ENCODE assay signal across 9 mouse cellular contexts in the genomic region with DNA sequence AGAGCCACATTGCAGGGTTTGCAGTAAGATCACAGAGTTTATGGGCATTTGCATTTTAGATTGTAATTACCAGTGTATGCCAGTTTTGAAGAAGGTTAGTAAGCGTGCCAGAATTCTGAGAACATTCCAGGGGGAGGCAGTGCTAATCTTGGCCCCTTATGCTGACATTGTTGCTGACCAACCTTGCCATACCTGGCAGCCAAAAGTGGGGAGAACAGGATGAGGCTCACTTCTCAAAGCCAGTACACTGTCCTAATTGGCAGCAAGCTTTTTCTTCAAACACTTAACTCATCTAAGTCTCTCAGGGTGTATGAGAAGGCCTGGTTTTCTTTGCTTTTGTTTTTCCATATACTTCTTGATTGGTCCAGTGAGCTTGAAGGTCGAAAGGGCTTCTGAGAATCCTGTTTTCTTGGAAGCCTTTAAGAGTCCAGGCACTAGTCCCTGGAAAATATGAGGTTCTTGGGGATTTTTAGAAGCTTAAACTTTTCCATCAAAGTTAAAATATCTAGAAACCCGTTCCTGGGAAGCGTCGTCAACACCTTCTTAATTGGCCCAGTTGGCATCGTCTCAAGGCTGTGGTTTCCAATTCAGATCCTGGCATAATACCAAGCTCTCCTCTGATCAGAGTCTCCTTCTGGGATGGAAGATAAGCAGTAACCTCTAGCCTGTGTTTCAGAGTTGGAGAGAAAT.
DNase-seq lines count a peak whose midpoint lies in the region; ATAC-seq and TF ChIP-seq lines count a peak whose summit lies in the region.
"Had no signal": no experiment of that assay in that cellular context is flagged by ENCODE, and none has a peak within 500 bp of the region (broad histone marks: within the 10 kb centered on the region; RNA-seq: fewer than 3 reads in every experiment).

No protein-coding gene starts in this region.

- H3K27me3 ChIP-seq in heart, embryonic 12.5 days (replicated peaks) = no peaks in the 10 kb centered on the region
- H3K27me3 ChIP-seq: hindbrain, embryonic 15.5 days had no signal

- peak; percentile 20 to 27 for DNase-seq in cerebellum, postnatal 14 days
- DNase-seq in cerebellum, adult 9-11 months = no peak
- peak; percentile 75 for DNase-seq in MEL-GATA-1-ER (ENCODE audit: extremely low read depth, low read depth)
- peak; percentile 39 for DNase-seq in large intestine, adult 2 months (ENCODE audit: low read depth, low spot score)
- no peak for DNase-seq in right cerebral cortex, adult 18-20 months
- no peak for DNase-seq in thymus, postnatal 25 days
- DNase-seq in left cerebral cortex, adult 2 months (ENCODE audit: extremely low spot score in 1 of 2, low spot score in 2 of 2) = no peak

- TF ChIP-seq CTCF in left cerebral cortex, adult 2 months (IDR thresholded peaks at IDR 0.05) = no peak

- peak; percentile 78 for ATAC-seq in heart, embryonic 12.5 days (ENCODE audit: insufficient number of reproducible peaks, low FRiP score)

- no peaks in the 10 kb centered on the region for H3K36me3 ChIP-seq in heart, embryonic 12.5 days
- H3K36me3 ChIP-seq: hindbrain, embryonic 15.5 days had no signal

- intact Hi-C loops in left cerebral cortex, adult 2 months (cut with DNase I) = no loop called here

- 0 out of 2 replicates have a peak overlapping the region, but pooled peaks have one; percentile 11 for H3K4me2 ChIP-seq in heart, embryonic 12.5 days
- H3K4me2 ChIP-seq: hindbrain, embryonic 15.5 days had no signal

- no peak overlapping the region for H3K4me3 ChIP-seq in heart, embryonic 12.5 days
- no peak overlapping the region for H3K4me3 ChIP-seq in left cerebral cortex, adult 2 months
- H3K4me3 ChIP-seq: hindbrain, embryonic 15.5 days had no signal

- no peak overlapping the region for H3K9ac ChIP-seq in heart, embryonic 12.5 days
- H3K9ac ChIP-seq: hindbrain, embryonic 15.5 days had no signal

- H3K4me1 ChIP-seq in heart, embryonic 12.5 days (replicated peaks) = peaks cover 35% of the 10 kb centered on the region
- H3K4me1 ChIP-seq: hindbrain, embryonic 15.5 days had no signal

- 39% methylated on average over 6 of the region's 6 CpGs for WGBS in heart, embryonic 12.5 days
- 16% methylated on average over 6 of the region's 6 CpGs for WGBS in large intestine, adult 2 months

- H3K27ac ChIP-seq in heart, embryonic 12.5 days (ENCODE audit: poor library complexity, severe bottlenecking) = peak overlapping the region; percentile 85
- no peak overlapping the region for H3K27ac ChIP-seq in left cerebral cortex, adult 2 months
- H3K27ac ChIP-seq: hindbrain, embryonic 15.5 days had no signal

- H3K9me3 ChIP-seq in heart, embryonic 12.5 days (replicated peaks) = no peaks in the 10 kb centered on the region
- H3K9me3 ChIP-seq: hindbrain, embryonic 15.5 days had no signal

Comparison
In these comparisons a context has a peak if more than half of its experiments do, and no peak if none do; other contexts are left out.
1. DNase-seq: peak in cerebellum, postnatal 14 days (2 of 2), MEL-GATA-1-ER (single experiment) and large intestine, adult 2 months (single experiment); none in cerebellum, adult 9-11 months (single experiment), right cerebral cortex, adult 18-20 months (single experiment), thymus, postnatal 25 days (single experiment) and left cerebral cortex, adult 2 months (0 of 2).